Mouse (Mus musculus) ovary, adult 18-20 months (tissue): ENCODE measurements around the gene Cntn5.

ENCODE experiments used
- DNase-seq: peaks from one replicate; pipeline ENCODE4 v3.0.0; 2022; ENCODE audit warnings: low spot score, mixed read lengths

Cntn5 gene

DNA sequence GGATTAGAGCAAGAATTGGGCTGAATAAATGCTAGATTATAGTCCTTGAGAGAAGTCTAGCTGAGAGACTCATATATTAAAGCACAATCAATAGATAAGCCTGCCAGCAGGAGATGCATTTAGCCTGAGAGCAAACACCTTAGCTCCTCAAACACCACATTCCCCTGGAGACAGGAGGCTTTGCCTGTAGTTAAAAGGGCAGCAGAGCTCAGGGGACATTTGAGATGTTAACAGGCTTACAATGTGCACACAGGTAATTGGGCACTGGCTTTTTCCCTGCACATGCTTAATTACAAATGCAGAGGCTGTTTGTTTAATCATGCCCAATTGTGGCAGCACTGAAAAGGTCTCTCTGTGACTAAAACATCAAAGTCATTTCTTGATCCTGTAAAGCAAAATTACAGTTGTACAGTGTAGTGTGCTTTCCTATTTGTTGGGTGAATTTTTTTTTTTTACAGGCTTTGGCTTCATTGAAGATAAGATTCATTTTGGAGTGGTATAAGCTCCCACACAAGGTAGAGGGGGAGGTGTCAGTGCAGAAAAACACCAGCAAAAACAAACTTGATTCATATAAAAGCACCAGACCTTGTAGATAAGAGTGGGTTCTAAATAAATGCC, 457.2 kb downstream of the Cntn5 start:
- no peak for DNase-seq

DNA sequence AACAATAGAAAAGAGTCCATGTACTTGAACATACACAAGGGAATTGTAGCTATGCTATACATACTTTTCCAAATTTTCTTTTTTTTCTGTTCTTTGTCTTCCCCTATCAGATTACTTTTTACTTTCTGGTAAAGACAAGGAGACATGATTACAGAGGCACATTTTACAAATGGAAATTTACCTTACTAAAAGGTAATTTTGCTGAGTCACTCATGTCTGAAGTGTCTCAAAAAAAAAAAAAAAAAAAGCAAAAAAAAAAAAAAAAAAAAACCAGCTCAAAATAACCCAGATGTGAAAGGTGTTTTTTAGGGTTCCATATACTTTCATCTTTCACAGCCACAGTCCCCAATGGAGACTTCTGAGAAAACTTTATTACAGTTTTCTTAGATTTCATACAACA, 492.5 kb downstream of the Cntn5 start:
- DNase-seq: no peak

DNA sequence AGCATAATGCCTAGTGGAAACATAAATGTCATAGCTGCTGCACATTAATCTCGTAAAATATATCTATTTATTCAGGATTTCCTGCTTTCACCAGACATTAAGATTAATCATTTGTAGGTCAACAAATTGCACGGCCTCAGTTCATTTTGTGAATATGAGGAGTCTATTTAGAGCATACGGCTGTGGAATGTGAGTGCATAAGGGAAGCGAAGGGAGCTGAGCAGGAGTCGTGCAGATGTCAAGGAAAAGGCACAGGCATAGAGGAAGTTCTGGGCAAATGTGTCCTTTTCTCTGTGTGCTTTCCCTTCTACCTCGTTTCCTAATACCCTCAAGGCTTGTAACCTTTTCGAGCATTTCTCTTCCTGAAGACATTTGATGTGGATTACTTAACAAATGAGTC, 504.5 kb downstream of the Cntn5 start:
- DNase-seq: no peak

DNA sequence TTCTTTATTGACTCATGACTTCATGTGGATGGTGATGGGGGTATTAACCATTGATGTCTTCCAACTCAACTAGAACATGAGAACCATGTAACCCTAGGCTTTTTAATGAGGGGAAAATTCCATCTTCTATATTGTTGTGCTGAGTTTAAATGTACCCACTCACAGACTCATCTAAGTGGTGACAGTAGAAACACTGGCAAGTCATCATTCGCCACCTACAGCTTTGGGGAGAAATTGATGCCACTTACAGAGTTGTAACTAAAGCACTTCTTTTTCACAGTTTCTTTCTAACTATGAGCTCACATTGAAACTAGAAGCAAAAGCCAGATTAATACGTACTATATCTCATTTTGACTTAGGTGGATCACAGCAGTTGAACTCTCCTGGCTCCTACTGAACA, 514.7 kb downstream of the Cntn5 start:
- DNase-seq: no peak

DNA sequence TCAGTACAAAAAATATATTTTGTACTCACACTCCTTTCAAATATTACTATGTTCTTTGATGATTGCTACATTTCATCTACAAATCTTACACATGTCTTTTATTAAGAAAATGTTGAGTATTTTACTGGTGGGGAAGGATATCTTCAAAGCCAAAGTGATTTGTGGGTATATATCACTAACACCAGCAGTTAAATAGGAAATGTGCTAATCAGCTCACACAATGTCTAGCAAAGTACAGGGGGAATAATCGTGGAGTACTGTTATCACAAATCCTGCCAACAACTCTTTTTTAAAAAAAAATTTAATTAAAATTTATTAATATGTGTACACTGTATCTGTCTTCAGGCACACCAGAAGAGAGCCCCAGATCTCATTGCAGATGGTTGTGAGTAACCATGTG, 520.1 kb downstream of the Cntn5 start:
- DNase-seq: no peak

DNA sequence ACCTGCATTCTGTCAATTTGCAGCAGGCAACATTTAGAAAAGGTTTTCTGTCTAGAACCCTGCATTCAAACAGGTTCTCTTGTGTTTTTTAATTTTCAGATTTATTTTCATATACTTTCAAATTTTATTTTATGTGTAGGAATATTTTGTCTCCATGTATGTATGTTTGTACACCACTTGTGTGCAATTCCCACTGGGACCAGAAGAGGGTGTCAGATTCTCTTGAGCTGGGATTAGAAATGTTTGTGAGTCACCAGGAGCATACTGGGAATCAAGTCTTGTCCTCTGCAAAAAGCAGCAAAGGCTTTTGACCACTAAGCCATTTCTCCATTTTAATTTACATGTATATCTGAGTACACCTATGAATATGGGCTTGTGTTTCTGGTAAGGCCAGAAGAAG, 521.4 kb downstream of the Cntn5 start:
- no peak for DNase-seq

DNA sequence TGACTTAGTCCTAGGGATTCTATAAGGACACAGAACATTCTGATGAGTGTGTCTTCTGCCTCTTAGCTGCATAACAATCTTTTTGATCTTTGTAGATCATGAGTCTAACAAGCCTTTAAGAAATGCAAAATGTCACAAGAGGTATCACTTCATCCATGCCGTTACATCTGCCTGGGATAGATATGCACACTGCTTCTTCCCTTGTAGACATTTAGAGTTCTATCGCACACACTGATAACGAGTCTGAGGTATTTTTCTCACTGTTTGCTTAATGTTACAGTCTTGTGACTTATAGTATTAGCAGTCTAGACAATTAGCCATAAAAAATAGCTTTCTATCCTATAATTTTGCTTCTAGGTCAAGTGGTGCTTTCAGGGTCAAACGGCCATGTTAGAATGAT, 522.9 kb downstream of the Cntn5 start:
- DNase-seq: no peak

DNA sequence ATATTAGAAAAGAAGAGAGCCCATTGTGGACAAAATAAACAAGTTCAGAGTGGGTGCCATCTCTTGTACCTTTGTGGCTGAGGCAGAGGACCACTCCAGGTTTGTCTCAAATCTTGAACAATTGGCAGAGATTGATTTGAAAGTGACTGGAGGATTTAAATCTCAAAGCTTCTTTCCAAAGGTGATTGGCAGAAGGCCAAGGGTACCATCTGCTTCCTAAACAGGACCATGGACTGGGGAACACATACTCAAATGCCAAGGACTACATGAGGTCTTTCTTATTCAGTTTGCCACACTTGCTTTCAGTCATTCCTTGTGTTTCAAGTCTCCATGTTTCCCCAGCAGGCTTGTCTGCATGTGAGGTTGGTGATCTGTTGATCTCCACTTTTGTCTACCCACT, 528.3 kb downstream of the Cntn5 start:
- no peak for DNase-seq

DNA sequence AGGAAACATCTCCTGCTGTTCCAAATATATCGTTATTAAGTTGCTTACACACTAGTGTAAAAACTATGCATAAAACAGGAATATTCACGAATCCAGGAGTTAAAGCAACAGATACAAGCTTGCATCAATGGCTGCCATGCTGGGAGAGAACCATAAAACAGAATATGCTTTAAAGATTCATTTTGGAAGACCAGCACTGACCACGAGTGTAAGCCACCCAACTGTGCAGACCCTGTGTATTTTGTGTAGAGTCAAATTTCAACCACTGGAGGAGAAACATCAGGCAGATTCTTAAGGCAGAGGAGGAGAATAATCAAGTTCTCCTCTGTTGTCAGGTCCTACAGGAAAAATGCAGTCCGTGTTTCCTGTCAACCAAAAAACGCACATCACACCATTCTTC, 535.6 kb downstream of the Cntn5 start:
- no peak for DNase-seq

DNA sequence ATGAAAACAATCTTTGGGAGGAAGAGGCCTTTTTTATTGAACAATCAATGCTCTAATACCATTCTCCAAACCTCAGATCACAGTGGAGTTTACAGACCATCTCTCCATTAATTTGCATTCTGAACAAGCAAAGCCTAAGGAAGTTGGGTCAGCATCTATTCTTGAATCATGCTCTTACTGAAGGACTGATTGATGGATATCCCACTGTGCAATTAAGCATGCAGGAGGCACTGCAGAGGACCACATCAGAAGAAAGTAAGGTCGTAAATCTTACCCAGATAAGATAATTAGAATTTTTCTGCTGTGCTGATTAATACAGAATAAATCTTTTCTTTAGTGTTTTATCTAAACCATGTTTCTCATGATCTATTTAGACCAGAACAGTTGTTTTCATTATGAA, 536.2 kb downstream of the Cntn5 start:
- no peak for DNase-seq

DNA sequence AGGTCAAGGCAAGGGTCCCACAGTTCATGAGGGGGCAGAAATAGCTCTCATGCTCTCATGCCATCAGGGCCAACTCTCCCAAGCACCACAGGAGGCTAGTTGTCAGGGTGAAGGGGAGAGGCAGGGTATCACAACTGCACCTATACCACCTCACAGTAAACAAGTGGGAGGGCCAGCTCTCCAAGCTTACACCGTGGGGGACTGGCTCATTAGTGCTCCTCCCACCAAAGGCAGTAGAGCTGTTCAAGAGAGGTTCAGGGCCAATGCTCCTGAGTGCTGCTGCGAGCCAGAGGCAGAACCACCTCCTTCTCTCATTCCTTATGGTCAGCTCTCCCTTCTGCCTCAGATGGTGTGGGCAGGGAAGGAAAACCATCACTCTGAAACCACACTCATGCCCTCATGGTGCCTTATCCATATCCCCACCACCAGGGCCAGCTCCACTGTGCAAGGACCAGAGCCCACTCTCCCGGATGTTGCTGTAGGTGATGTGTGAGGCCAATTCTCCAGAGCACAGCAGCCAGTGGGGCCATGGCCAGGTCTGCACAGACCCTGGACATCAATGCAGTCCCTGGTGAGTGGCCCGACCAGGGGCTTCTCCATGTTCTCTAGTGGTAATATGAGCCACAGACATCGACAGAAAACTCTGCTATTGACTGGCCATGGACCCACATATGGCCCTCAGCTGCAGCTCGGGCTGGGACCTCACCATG, 538.2 kb downstream of the Cntn5 start:
- DNase-seq: no peak

DNA sequence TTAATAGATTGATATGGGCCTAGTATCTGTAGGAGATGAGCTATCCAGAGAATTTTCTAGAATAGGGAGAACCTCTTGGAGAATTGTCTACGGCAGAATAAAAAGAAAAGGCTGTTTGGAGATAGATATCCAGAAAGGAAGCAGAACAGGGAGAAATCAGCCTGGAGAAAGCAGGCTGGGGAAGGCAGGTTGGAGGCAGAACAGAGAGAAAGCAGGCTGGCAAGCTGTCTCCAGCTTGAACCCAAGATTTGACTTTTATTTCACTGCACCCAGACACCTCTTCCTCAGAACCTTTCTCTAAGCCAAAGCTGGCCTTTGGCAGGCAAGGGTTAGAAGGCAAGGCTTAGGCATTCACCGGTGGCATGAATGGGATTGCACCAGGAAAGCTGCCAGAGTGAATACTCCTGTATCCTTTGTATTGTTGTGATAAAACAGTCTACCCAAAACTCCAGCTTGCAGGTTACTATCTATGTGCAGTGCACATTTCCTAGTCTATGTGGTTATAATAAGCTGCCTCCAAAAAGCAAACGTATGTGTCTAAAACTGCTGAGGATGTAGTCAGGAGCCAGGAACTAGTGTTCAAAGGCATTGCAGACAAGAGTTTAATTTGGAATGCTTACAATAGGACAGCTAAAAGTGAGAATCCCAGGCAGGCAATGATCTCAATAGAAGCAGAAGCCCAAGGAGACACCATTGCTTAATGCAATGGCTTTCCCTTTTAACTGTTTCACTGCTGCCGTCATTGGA, 553.5 kb downstream of the Cntn5 start:
- DNase-seq: no peak

DNA sequence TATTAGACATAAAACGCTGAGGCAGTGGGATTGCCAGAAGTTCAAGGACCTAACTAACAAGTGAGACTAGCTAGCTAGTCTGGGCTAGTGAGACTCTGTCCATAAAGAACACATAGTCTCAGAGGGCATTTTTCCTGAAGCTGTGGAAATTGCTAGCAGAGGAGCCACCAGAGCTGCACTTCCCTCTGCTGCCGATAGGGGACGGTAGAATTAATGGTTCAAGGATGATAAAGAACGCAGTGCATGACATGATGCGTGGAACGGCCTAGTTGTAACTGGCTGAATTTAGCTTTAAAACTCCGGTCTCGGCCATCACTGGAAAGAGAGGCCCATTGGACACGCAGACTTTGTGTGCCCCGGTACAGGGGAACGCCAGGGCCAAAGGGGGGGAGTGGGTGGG, 555.8 kb downstream of the Cntn5 start:
- DNase-seq: no peak

DNA sequence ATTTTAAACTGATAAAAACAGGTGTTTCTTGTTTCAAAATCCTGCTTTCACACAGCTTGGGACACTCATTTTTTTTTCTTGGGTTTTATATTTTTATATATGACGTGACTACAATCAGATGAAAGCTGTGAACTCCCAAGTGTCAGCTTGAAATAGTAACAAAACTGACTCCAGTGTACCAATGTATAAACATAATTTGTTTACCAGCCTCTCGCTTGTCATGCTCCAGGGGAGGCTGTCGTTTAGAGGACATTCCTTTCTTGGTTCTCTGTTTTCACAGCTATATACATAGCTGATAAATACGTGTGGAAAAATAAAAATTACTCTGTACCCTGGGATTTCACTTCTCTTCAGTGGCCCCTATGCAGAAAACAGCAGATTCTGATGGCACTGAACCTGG, 556.4 kb downstream of the Cntn5 start:
- no peak for DNase-seq

DNA sequence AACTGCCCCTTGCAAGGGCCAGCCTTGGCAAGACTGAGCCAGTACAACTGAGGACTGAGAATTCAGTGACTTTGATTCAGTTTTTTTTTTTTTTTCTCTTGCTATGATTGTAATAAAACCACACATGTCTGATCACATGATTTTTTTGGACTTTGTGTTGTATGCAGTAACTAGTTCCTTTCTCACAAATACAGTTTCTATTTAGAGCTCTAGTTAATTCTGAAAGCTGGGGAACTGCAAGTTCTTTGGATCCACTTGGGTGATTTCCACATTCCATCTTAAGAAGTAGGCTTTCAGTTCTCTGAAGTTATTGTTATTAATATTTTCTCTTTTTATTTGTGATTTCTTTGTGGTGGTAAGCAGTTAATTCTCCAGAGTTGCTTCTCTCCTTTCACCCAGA, 563.8 kb downstream of the Cntn5 start:
- no peak for DNase-seq

DNA sequence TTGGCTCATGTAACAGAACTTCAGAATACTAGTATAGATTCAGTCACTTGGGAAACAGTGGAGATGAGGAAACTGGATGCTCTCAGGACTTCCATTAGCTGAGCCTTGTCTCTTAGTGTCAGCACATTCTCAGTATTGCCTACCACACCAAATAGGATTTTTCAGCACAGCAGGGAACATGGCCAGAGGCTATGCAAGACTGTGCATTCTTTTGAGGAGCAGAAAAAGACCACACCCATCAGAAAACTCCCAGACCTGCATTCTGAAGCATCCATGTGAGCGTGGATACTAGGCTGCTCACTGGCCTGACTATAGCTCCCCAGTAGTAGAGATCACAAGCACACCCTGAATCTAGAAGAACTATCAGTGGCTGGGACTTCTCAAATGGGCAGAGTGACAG, 564.9 kb downstream of the Cntn5 start:
- no peak for DNase-seq

DNA sequence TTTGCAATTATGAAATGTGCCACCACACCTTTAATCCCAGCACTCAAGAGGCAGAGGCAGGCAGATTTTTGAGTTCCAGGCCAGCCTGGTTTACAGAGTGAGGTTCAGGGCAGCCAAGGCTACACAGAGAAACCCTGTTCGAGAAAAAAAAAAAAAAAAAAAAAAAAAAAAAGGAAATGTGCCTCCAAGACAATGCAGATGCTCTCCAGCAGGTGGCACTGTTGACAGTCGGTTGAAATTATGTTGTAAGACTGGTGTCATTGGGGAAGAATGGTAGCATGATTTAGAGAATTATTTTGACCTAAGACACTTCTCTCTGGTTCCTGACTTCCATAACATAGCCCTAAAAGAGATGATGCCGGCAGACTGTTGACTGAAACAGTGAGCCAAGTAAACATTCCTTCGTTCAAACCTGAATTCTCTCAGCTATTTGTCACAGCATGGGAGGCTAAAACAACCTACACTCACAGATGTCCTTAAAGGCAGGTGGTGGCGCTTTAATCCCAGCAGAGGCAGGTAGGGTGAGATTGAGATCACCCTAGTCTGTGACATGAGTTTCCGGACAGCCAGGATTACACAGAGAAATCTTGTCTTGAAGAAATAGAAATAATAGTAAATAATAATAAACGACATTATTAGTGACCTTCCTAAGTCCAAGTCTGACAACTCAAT, 579.7 kb downstream of the Cntn5 start:
- DNase-seq: no peak

DNA sequence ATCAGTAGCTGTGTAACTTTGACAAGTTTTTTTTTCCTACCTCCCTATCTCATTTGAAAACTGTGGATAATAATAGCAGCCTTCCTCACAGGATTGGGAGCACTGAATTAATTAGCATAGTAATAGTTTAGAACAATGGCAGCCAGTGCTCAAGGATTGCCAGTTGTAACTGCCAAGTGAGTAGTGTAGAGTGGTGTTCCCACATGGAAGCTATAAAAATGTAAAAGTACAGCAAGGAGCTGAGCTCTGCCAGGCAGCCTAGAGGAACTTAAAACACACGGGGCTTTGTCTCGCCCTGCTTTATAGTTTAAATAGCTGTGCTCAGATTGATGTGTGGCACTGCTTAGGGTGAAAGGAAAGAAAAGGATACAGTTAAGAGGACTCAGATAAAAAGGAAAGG, 635.2 kb downstream of the Cntn5 start:
- no peak for DNase-seq

DNA sequence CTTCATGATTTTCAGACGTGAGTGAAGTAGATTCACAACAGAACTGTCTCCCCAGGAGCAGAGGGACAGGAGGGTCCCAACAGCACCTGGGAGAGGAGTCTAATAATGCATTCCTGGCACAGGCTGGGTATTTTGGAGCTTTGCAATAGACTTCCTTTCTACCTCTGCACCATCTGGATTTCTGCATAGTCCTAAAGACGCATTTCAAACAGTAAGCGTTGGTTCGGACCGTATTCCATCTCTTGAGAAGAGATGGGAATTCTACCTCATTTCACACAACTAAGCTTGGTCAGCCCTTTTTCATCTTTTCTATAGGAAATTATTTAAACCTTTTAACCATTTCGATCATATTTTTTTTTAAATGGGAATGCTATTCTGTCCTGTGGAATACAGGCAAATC, 635.7 kb downstream of the Cntn5 start:
- no peak for DNase-seq

DNA sequence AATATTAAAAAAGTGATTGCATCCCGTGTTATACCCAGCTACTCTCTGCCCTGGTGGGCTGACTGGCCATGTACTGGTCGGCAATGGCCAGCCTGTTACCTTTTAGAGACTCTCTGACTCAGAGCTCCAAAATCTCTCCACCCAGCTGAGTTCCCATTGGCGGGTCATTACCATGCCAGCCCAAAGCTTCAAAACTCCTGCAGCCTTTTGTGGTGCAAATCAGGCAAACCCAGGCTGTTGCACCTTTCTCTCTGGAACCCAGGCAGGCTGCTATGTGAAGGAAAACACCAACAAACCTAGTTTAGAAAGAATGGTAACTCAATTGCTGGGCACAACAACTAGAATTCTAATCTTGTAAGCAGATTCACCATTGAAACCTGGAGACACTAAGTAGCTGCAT, 639.0 kb downstream of the Cntn5 start:
- no peak for DNase-seq

DNA sequence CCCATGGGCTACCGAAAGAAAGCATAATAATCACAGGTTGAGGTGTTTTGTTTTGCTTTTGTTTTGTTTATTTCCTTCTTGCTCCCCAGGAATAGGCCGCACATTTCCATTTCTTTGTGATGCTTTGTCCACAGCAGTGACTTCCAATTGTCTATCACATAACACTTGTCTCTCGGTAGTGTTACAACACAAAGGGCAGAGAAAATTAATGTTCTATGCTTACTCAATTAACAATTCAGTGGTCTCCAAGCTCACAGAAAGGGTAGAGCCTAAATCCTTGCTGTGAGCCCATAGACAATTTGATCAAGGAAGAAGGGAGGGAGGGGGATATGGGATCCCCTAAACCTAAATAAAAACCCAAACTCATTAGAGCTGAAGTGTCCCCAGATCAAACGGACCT, 671.2 kb downstream of the Cntn5 start:
- DNase-seq: no peak

DNA sequence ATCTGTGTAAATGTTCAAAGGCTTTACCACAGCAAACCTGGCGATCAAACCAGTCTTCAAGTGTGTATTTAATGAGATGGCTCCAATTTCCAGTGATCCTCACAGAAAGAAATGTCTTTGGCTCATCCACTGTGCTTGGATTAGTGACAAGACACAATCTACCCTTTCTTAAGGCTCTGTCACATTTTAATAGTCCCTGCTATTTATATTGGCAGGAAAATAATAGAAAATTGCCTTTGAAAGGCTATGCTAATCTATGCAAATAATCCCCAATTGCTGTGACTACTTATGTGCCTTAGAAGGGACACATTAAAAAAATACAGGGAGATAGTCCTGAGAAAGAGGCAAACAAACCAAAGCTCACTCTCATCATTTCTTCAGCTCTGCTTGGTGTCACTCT, 672.5 kb downstream of the Cntn5 start:
- no peak for DNase-seq

DNA sequence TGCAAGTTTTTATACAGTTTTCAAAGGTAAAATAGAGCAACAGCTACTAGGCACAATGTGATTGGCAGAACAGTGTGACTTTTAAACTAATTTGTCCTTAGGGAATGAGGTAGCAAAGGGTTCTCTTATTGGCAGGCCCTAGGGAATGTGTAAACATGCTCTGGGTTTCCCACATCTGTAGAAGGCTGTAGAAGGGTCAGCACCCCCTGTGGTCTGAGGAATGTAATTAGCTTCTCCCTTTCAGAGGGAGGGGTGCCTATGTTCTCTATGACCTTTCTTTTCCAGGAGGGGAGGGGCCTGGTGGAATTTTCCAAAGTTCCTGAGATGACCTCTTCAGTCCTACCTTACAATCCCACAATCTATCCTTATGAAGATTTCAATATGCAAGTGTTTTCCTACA, 673.6 kb downstream of the Cntn5 start:
- DNase-seq: no peak
